Mouse (Mus musculus): Measurements from ENCODE around the gene Foxn3.

Gene Foxn3

DNA sequence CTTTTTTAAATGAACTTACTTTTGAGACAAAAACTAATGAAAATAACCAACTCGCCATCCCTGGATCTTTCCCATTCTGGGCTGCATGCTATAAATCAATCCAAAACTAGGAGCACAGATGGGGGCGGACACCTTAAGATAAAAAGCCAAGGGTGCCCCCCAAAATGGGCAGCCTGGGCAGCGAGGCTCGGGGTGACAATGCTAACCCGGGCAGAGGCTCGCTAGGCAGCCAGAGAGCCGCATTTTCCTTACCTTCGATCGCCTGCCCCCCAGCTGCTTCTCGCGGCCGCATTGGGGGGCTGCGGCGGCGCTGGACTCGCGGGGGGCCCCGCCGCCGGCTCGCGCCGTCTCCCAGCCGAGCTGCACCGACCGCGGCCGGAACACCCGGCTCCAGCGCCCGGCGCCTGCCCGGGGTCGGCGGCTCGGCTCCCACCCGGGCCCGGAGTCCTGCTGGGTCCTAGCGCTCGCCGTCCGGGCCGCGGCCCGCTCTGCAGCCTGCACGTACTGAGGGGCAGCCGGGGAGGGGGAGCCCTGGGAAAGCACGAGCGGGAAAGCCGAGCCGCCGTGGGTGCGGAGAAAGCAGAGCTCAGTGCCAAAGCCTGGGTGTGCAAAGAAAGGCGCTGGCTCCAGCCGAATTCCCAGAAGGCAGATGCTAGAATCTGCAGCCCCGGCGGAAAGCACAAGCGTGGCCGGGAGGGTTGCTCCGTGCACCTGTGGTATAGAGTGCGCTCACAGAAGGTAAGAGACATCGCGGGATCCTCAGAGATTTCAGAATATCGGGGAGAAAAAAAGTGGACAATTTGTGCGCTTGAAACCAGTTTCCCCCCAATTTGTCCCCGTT, at the start of gene Foxn3:
TSS of gene Foxn3 (minus strand) at position 364 of the 841 bp plus-strand sequence.
- DNase-seq (ENCODE audit: low read depth) = no peak

GRCm38 (mm10) chr12:99612181-99612871, 48.9 kb upstream of the Foxn3 start:
- DNase-seq (ENCODE audit: low read depth) = no peak

DNA sequence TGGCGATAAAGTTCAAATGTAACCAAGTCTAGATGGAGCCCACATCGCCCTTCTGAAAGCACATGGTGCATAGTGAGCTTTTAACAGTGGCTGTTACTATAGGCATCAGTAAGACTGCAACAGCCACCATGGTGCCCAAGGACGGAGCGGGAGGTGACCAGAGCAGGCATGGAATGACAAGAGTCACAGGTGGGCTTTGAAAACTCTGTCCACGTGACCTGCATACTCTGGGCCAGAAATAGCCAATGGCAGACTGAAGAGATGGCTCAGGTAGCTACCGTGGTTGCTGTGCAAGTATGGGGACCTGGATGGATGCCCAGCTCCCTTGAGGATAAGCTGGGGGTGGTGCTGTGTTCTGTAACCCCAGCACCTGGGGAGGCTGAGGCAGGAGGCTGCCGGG, 47.5 kb upstream of the Foxn3 start:
- DNase-seq (ENCODE audit: low read depth) = no peak

DNA sequence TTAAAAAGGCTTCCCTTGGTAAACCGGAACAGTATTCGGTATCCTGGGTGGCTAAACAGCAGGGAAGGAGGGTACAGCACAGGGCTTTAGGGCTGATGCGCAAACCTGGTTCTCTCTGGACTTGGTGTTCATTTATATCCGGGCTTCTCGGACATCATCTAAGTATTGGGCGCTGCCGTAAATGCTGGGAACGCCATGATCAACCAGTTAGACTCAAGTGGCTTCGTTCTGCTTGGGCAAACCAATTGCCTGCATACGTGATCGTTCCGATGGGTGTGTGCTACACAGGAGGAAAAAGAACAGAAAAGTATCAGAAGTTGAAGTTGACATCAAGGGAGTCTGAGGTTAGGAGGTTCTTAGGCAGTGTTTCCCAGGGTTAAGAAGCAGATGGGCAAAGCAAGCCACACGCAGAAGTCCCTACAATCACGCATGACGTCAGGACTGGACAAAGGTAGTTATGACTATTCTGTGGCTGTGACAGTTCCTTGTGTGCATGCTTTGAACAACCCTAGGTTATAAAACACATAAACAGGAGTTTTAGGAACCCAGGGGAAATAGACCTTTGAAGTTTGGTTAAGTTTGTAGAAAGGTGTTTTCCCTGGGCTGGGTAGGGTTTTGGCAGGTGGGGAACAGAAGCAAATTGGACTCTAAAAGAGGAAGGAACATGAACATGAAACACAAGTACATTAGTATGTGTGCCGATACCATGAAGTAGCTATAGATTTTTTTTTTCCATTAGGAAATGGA, 46.9 kb upstream of the Foxn3 start:
- no peak for DNase-seq (ENCODE audit: low read depth)

DNA sequence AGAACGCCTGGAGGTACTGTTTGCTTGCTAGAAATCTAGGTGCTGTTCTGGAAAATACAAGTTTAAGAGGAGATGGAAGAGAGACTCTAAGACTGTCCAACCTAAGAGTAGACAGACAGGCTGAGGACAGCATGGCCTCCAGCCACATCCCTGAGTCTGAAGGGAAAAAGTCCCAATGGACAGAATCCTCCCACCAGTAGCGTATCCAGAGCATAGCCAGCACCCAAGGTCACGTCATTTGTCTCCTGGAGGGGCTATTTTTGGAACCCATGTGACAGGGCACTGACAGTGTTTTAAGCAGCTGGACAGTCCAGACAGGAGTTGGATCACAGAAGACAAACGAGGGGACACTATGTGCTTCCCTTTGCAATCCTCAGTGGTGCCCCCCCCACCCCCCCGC, 46.3 kb upstream of the Foxn3 start:
- no peak for DNase-seq (ENCODE audit: low read depth)

DNA sequence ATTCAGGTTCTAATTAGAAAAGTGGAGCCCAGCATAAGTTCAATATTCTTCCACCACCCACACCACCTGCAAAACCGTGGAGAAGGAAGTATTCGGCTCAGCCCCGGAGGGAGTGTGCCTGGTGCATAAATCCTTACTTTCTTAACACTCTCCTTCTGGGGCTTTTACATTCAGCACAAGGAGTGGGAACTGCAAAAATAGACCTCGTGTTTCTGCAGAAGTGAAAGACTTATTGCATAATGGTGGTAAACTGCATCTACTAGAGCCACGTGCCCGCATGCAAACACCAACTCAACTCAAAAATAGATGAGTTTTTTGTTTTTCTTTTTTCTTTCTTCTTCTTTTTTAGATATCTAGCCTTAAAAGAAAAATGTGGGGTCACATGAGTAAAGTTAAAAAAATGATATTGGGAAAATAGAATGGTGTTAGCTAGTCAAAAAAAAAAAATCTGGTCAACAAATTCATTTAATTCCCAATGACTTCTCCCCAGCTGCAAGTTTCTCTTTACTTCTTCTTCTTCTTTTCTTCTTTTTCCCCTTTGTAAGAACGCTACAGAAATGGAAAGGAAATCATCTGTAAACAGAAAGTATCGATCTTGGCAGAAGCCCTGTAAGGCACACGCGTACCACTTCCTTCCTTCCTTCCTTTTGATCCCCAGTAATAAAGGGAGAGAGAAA, 45.0 kb upstream of the Foxn3 start:
- no peak for DNase-seq (ENCODE audit: low read depth)

GRCm38 (mm10) chr12:99603381-99603780, 40.0 kb upstream of the Foxn3 start:
- no peak for DNase-seq (ENCODE audit: low read depth)

- DNase-seq (ENCODE audit: low read depth) = no peak
Observed at GRCm38 (mm10) chr12:99601841-99602240, 38.5 kb upstream of the Foxn3 start.

- DNase-seq (ENCODE audit: low read depth) = no peak
Observed at GRCm38 (mm10) chr12:99601392-99601791, 38.0 kb upstream of the Foxn3 start.

DNA sequence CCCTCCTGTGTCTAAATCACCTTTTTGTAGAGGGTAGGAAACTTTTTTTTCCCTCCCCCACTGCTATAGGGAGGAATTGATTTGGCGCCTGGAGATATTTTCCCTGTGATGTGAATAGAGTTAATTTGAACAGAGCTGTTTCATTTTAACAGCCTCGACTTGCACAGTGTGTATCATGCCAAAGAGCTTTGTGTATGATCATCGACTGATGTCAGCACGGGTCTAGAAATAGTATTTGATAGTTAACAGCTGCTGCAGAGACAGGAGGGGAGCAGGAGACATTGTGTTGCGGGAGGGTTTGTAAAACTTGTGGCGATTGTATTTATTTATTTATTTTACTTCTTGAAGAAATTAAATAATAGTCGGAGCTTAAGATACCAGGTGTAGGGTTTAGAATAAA, 36.2 kb upstream of the Foxn3 start:
- no peak for DNase-seq (ENCODE audit: low read depth)

DNA sequence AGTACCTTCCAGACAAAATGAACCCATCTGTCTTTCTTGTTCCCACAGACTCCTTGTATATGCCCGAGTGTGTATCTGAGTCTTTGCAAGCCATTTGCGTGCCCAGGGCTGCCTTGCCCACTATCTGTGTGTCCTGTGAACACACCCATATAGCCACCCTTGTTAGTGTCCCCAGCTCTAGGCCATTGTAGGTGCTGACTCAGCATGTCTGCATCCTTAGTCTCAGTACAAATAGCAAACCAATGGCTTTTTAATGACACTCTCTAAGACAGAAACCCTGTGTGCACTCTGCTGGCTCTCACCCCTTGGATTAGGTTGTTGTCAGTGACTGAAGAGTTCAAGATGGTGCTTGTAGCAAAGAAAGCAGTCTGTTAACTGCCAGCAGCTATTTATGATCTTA, 33.0 kb upstream of the Foxn3 start:
- DNase-seq (ENCODE audit: low read depth) = no peak

- no peak for DNase-seq (ENCODE audit: low read depth)
Observed at GRCm38 (mm10) chr12:99587338-99587737, 24.0 kb upstream of the Foxn3 start.

GRCm38 (mm10) chr12:99579989-99580388, 16.6 kb upstream of the Foxn3 start:
- DNase-seq (ENCODE audit: low read depth) = no peak

GRCm38 (mm10) chr12:99576682-99577081, 13.3 kb upstream of the Foxn3 start:
- no peak for DNase-seq (ENCODE audit: low read depth)

GRCm38 (mm10) chr12:99574299-99574698, 10.9 kb upstream of the Foxn3 start:
- DNase-seq (ENCODE audit: low read depth) = no peak

- DNase-seq (ENCODE audit: low read depth) = no peak
Observed at GRCm38 (mm10) chr12:99573036-99573435, 9.7 kb upstream of the Foxn3 start.

DNA sequence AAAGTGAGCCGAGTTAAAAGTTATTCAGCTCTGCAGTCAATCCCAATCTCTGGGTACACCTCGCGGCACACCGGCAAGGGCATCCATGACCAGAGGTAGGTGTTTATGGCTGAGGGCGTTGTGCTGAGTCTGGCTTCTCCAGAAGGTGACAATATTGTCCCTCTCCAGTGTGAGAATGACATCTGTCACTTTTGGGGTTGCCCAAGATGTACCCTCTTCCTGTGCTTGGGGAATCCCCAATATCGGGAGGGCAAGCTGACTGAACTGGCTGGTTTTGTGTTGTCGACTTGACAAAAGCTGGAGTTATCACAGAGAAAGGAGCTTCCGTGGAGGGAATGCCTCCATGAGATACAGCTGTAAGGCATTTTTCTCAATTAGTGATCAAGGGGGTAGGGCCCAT, 8.6 kb upstream of the Foxn3 start:
- DNase-seq (ENCODE audit: low read depth) = no peak

DNA sequence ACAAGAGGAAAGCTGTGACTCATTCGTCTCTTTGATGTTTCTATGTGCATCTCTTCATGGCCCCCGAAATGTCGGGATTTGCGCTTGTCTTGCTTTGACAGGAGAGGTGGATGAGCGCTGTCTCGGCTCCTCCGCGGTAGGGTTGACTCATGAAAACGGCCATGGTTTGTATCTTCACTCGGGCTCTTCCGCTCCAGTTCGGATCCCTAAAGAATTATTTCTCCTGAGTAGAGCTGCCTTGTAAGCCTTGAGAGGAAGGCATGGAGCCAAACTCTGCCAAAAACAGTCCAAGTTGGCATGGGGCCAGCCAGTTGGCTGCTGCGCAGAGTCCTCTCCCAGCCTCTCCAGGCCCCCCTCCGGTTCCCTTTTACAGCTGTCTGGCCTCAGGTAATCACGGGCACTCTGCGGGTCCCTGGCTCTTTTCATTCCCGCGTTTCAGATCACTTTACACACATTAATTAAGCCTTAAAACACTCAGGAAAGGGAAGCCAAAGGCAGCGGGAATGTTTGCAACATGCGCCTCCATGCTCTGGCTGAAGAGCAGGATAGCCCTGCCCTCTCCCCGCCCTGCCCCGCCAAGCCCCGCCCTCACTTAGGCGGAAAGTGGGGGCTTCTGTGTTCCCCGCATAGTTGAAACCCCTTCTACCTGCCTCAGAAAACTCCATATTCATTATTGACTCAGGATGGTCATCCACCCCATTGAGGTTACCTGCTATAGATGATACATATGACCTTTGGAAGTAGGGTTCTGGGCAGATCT, 7.0 kb upstream of the Foxn3 start:
- DNase-seq (ENCODE audit: low read depth) = no peak

DNA sequence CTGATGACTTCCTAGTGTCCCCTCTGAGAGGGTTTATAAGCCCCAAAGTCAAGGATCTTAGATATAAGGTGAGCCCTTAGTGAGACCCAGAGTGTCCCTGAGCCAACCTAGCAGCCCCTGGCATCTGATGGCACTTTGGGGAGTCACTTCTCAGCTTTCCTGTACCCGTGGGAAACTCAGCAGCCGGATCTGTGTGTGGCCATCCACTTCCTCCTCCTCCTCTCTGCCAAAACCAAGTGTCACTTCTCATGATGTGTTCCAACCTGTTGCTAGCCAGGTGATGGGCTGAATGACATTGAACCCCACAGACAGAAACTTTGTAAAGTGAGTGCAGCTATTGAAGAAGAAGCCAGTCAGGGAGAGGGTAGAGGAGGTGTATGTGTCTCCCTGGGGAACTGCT, 2.2 kb upstream of the Foxn3 start:
- no peak for DNase-seq (ENCODE audit: low read depth)

- DNase-seq (ENCODE audit: low read depth) = no peak
Observed at GRCm38 (mm10) chr12:99564301-99564910, 1.0 kb upstream of the Foxn3 start.

DNA sequence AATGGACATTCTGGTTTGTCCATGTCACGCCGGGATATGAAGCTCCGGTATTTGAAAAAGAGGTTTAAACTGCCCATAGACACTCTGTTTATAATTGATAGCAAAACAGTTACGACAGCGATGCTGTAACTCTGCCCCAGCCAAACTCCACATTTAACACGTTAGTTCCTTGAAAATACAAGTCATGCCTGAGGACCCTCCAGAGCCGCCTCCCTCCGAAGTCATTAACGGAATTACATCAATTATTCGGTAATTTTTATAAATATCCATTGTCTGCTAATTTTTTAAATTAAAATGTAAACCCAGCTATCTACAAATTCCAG, 554 bp downstream of the Foxn3 start:
- DNase-seq (ENCODE audit: low read depth) = no peak

Data from c-Kit-positive CD71-positive TER-119-negative erythroid progenitor cells, embryonic 14.5 days (primary cell).